Mouse (Mus musculus): ENCODE measurements around the gene Smim20. TPM values are rescaled to one million over a fixed set of nuclear protein-coding genes. Genes with fewer than 3 reads are reported as not detected.
A peak's percentile ranks its signal among the peaks of the same experiment; 100 is the strongest.

The Smim20 gene
- polyA plus RNA-seq, 1 experiment from 2014 or later: 71.3 TPM

GRCm38 (mm10) chr5:53321901-53322300 lies 55.0 kb downstream of the Smim20 start:
- no peak overlapping the region for H3K4me2 ChIP-seq (ENCODE audit: low read depth, low read length, severe bottlenecking)

GRCm38 (mm10) chr5:53322471-53322870 lies 55.6 kb downstream of the Smim20 start:
- 84% methylated on average over 11 of the region's 11 CpGs for WGBS
- no peak for DNase-seq (ENCODE audit: low spot score)

More at GRCm38 (mm10) chr5:53321901-53322300, 55.0 kb downstream of the Smim20 start:
- no peak overlapping the region for H3K27ac ChIP-seq (ENCODE audit: low read depth, low read length)
- 94% methylated on average over 9 of the region's 9 CpGs for WGBS
- no peaks in the 10 kb centered on the region for H3K9me3 ChIP-seq (ENCODE audit: control insufficient read depth, low read length)
- H3K27me3 ChIP-seq (ENCODE audit: control insufficient read depth, insufficient read depth, low read length): no peaks in the 10 kb centered on the region
- H3K4me3 ChIP-seq (ENCODE audit: low read depth, low read length): no peak overlapping the region
- ATAC-seq (replicated peaks; ENCODE audit: low FRiP score): no peak
- H3K4me1 ChIP-seq (replicated peaks; ENCODE audit: control insufficient read depth, insufficient read depth, low read length): peaks cover 8% of the 10 kb centered on the region; the same call in 1 of the 2 replicates
- no peak overlapping the region for H3K9ac ChIP-seq (ENCODE audit: low read length)
- DNase-seq (ENCODE audit: low spot score): no peak
- no peaks in the 10 kb centered on the region for H3K36me3 ChIP-seq (ENCODE audit: control insufficient read depth, insufficient read depth, low read length)

GRCm38 (mm10) chr5:53323121-53323520 lies 56.2 kb downstream of the Smim20 start:
- DNase-seq (ENCODE audit: low spot score) (no peak), ATAC-seq (replicated peaks; ENCODE audit: low FRiP score) (no peak)
- no peak overlapping the region for H3K9ac ChIP-seq (ENCODE audit: low read length)
- no peak overlapping the region for H3K27ac ChIP-seq (ENCODE audit: low read depth, low read length)
- H3K4me3 ChIP-seq (ENCODE audit: low read depth, low read length): no peak overlapping the region
- peaks cover 8% of the 10 kb centered on the region; the same call in 1 of the 2 replicates for H3K4me1 ChIP-seq (replicated peaks; ENCODE audit: control insufficient read depth, insufficient read depth, low read length)
- no peak overlapping the region for H3K4me2 ChIP-seq (ENCODE audit: low read depth, low read length, severe bottlenecking)
- WGBS: 82% methylated on average over 7 of the region's 7 CpGs
- H3K36me3 ChIP-seq (ENCODE audit: control insufficient read depth, insufficient read depth, low read length): no peaks in the 10 kb centered on the region
- H3K27me3 ChIP-seq (ENCODE audit: control insufficient read depth, insufficient read depth, low read length): no peaks in the 10 kb centered on the region
- no peaks in the 10 kb centered on the region for H3K9me3 ChIP-seq (ENCODE audit: control insufficient read depth, low read length)

More at GRCm38 (mm10) chr5:53322471-53322870, 55.6 kb downstream of the Smim20 start:
- no peak for ATAC-seq (replicated peaks; ENCODE audit: low FRiP score)
- Histone ChIP-seq H3K4me3 (ENCODE audit: low read depth, low read length) (no peak overlapping the region), H3K9me3 (ENCODE audit: control insufficient read depth, low read length) (no peaks in the 10 kb centered on the region), H3K36me3 (ENCODE audit: control insufficient read depth, insufficient read depth, low read length) (no peaks in the 10 kb centered on the region), H3K9ac (ENCODE audit: low read length) (no peak overlapping the region), H3K27me3 (ENCODE audit: control insufficient read depth, insufficient read depth, low read length) (no peaks in the 10 kb centered on the region), H3K4me2 (ENCODE audit: low read depth, low read length, severe bottlenecking) (no peak overlapping the region), H3K4me1 (replicated peaks; ENCODE audit: control insufficient read depth, insufficient read depth, low read length) (peaks cover 8% of the 10 kb centered on the region; the same call in 1 of the 2 replicates), H3K27ac (ENCODE audit: low read depth, low read length) (no peak overlapping the region)

- no peak overlapping the region for H3K4me3 ChIP-seq (ENCODE audit: low read depth, low read length)
- H3K4me1 ChIP-seq (replicated peaks; ENCODE audit: control insufficient read depth, insufficient read depth, low read length): peaks cover 8% of the 10 kb centered on the region; the same call in 1 of the 2 replicates
- no peaks in the 10 kb centered on the region for H3K27me3 ChIP-seq (ENCODE audit: control insufficient read depth, insufficient read depth, low read length)
- ATAC-seq (replicated peaks; ENCODE audit: low FRiP score) (no peak), DNase-seq (ENCODE audit: low spot score) (no peak)
- no peak overlapping the region for H3K27ac ChIP-seq (ENCODE audit: low read depth, low read length)
- no peak overlapping the region for H3K9ac ChIP-seq (ENCODE audit: low read length)
- no peaks in the 10 kb centered on the region for H3K9me3 ChIP-seq (ENCODE audit: control insufficient read depth, low read length)
- H3K36me3 ChIP-seq (ENCODE audit: control insufficient read depth, insufficient read depth, low read length): no peaks in the 10 kb centered on the region
- H3K4me2 ChIP-seq (ENCODE audit: low read depth, low read length, severe bottlenecking): no peak overlapping the region
- 84% methylated on average over 3 of the region's 3 CpGs for WGBS
Measured at GRCm38 (mm10) chr5:53324256-53324655, 57.4 kb downstream of the Smim20 start.

GRCm38 (mm10) chr5:53324791-53325190 lies 57.9 kb downstream of the Smim20 start:
- 32% methylated on average over 6 of the region's 6 CpGs for WGBS
- H3K4me3 ChIP-seq (ENCODE audit: low read depth, low read length): no peak overlapping the region
- H3K9me3 ChIP-seq (ENCODE audit: control insufficient read depth, low read length): no peaks in the 10 kb centered on the region
- no peak for DNase-seq (ENCODE audit: low spot score)
- peaks cover 8% of the 10 kb centered on the region; the same call in 1 of the 2 replicates for H3K4me1 ChIP-seq (replicated peaks; ENCODE audit: control insufficient read depth, insufficient read depth, low read length)
- H3K27ac ChIP-seq (ENCODE audit: low read depth, low read length): no peak overlapping the region
- no peak for ATAC-seq (replicated peaks; ENCODE audit: low FRiP score)
- no peaks in the 10 kb centered on the region for H3K27me3 ChIP-seq (ENCODE audit: control insufficient read depth, insufficient read depth, low read length)
- H3K36me3 ChIP-seq (ENCODE audit: control insufficient read depth, insufficient read depth, low read length): no peaks in the 10 kb centered on the region
- H3K4me2 ChIP-seq (ENCODE audit: low read depth, low read length, severe bottlenecking): no peak overlapping the region
- H3K9ac ChIP-seq (ENCODE audit: low read length): no peak overlapping the region

GRCm38 (mm10) chr5:53326023-53326422 lies 59.1 kb downstream of the Smim20 start:
- WGBS: 5% methylated on average over 8 of the region's 8 CpGs
- ATAC-seq (replicated peaks; ENCODE audit: low FRiP score) (peak; percentile 49), DNase-seq (ENCODE audit: low spot score) (peak; percentile 87)
- Histone ChIP-seq H3K9me3 (ENCODE audit: control insufficient read depth, low read length) (no peaks in the 10 kb centered on the region), H3K4me3 (ENCODE audit: low read depth, low read length) (no peak overlapping the region), H3K9ac (ENCODE audit: low read length) (no peak overlapping the region), H3K27ac (ENCODE audit: low read depth, low read length) (no peak overlapping the region), H3K4me2 (ENCODE audit: low read depth, low read length, severe bottlenecking) (peak overlapping the region; percentile 24; the same call in 1 of the 2 replicates), H3K27me3 (ENCODE audit: control insufficient read depth, insufficient read depth, low read length) (no peaks in the 10 kb centered on the region), H3K36me3 (ENCODE audit: control insufficient read depth, insufficient read depth, low read length) (no peaks in the 10 kb centered on the region), H3K4me1 (replicated peaks; ENCODE audit: control insufficient read depth, insufficient read depth, low read length) (peaks cover 6% of the 10 kb centered on the region; the same call in 1 of the 2 replicates)

- Histone ChIP-seq H3K4me3 (ENCODE audit: low read depth, low read length) (no peak overlapping the region), H3K9me3 (ENCODE audit: control insufficient read depth, low read length) (no peaks in the 10 kb centered on the region), H3K36me3 (ENCODE audit: control insufficient read depth, insufficient read depth, low read length) (no peaks in the 10 kb centered on the region), H3K27ac (ENCODE audit: low read depth, low read length) (no peak overlapping the region), H3K4me1 (replicated peaks; ENCODE audit: control insufficient read depth, insufficient read depth, low read length) (peaks cover 6% of the 10 kb centered on the region; the same call in 1 of the 2 replicates), H3K9ac (ENCODE audit: low read length) (no peak overlapping the region), H3K4me2 (ENCODE audit: low read depth, low read length, severe bottlenecking) (no peak overlapping the region), H3K27me3 (ENCODE audit: control insufficient read depth, insufficient read depth, low read length) (no peaks in the 10 kb centered on the region)
- ATAC-seq (replicated peaks; ENCODE audit: low FRiP score) (no peak), DNase-seq (ENCODE audit: low spot score) (no peak)
- WGBS: 79% methylated on average over 5 of the region's 5 CpGs
Measured at GRCm38 (mm10) chr5:53326491-53326890, 59.6 kb downstream of the Smim20 start.

Other genes starting within 250 kb of the Smim20 start
- gene Slc34a2, start 229.0 kb upstream of the Smim20 start, polyA plus RNA-seq (2014; fragmentation: Nextera tagmentation; extraction: Ambion mirVana): not detected in 2 replicates
- gene Sel1l3, start 53.2 kb upstream of the Smim20 start, polyA plus RNA-seq (2014; fragmentation: Nextera tagmentation; extraction: Ambion mirVana): 9.1 and 10.4 TPM in 2 replicates
- 59.2 and 61.5 TPM in 2 replicates for gene Rbpj, start 199.1 kb downstream of the Smim20 start, polyA plus RNA-seq (2014; fragmentation: Nextera tagmentation; extraction: Ambion mirVana)

All from forebrain, embryonic 11.5 days (tissue).